Mouse (Mus musculus) intestine, embryonic 15.5 days (tissue): Measurements from ENCODE around the gene Cox5a. TPM values are rescaled to one million over a fixed set of nuclear protein-coding genes. Genes with fewer than 3 reads are reported as not detected.

ENCODE experiments used
- ATAC-seq: fragments of 200-750 bp; cut with Nextera tagmentation; 2 replicates; pipeline ENCODE4 v1.8.0; 2017; ENCODE audit warnings: moderate TSS enrichment, moderate library complexity
- H3K27ac ChIP-seq: fragments of 300-500 bp; sonication (generic); 2 replicates; pipeline ENCODE4 v1.5.1; 2015; ENCODE audit warnings: mild to moderate bottlenecking, inconsistent platforms
- H3K27me3 ChIP-seq: fragments of 300-500 bp; sonication (generic); replicated peaks from 2 replicates; pipeline ENCODE4 v1.6.1; 2015; ENCODE audit warnings: inconsistent platforms
- H3K36me3 ChIP-seq: fragments of 300-500 bp; sonication (generic); 2 replicates; pipeline ENCODE4 v1.6.1; 2015; ENCODE audit warnings: inconsistent platforms
- H3K4me1 ChIP-seq: fragments of 300-500 bp; sonication (generic); replicated peaks from 2 replicates; pipeline ENCODE4 v1.6.1; 2015; ENCODE audit warnings: inconsistent platforms
- H3K4me2 ChIP-seq: fragments of 300-500 bp; sonication (generic); replicated peaks from 2 replicates; pipeline ENCODE4 v1.6.1; 2015; ENCODE audit warnings: mild to moderate bottlenecking, inconsistent platforms
- H3K4me3 ChIP-seq: fragments of 300-500 bp; sonication (generic); replicated peaks from 2 replicates; pipeline ENCODE4 v1.5.1; 2015; ENCODE audit warnings: inconsistent platforms
- H3K9ac ChIP-seq: fragments of 300-500 bp; sonication (generic); 2 replicates; pipeline ENCODE4 v1.6.1; 2015; ENCODE audit warnings: inconsistent platforms
- H3K9me3 ChIP-seq: fragments of 300-500 bp; sonication (generic); 2 replicates; pipeline ENCODE4 v1.6.1; 2016; ENCODE audit warnings: inconsistent platforms
- WGBS: fragments of 180-500 bp; shearing (Covaris S2); methylation state at CpG from one replicate; pipeline ENCODE4 v1.1.7; 2015; 5-methylcytosine and 5-hydroxymethylcytosine counted together
- polyA plus RNA-seq: library from polyadenylated mRNA; unstranded; fragments of >200 nt; fragmentation: Nextera tagmentation; extraction: Ambion mirVana; gene quantifications from 2 replicates; pipeline ENCODE4 v1.2.1, GENCODE M21; 2015

The Cox5a gene
- polyA plus RNA-seq, 1 experiment from 2014 or later, result 895 TPM

GRCm38 (mm10) chr9:57553119-57553518, 32.0 kb downstream of the Cox5a start:
- 70% methylated on average over 11 of the region's 11 CpGs for WGBS
- Histone ChIP-seq H3K9ac (no peak overlapping the region), H3K9me3 (no peaks in the 10 kb centered on the region), H3K36me3 (peaks cover 10% of the 10 kb centered on the region), H3K4me2 (peak overlapping the region; percentile 80; the same call in 1 of the 2 replicates), H3K27ac (0 out of 2 replicates have a peak overlapping the region, but pooled peaks have one; percentile 28), H3K4me1 (peaks cover 21% of the 10 kb centered on the region), H3K4me3 (no peak overlapping the region), H3K27me3 (no peaks in the 10 kb centered on the region)
- no peak for ATAC-seq

GRCm38 (mm10) chr9:57554753-57555152, 33.7 kb downstream of the Cox5a start:
- H3K4me3 ChIP-seq, result no peak overlapping the region
- ATAC-seq, result no peak
- peaks cover 12% of the 10 kb centered on the region for H3K4me1 ChIP-seq
- no peak overlapping the region for H3K27ac ChIP-seq
- 55% methylated on average over 3 of the region's 3 CpGs for WGBS
- H3K4me2 ChIP-seq, result no peak overlapping the region
- no peaks in the 10 kb centered on the region for H3K27me3 ChIP-seq
- peaks cover 3% of the 10 kb centered on the region; the same call in 1 of the 2 replicates for H3K36me3 ChIP-seq
- no peaks in the 10 kb centered on the region for H3K9me3 ChIP-seq
- no peak overlapping the region for H3K9ac ChIP-seq

- Histone ChIP-seq H3K9ac (no peak overlapping the region), H3K4me3 (no peak overlapping the region), H3K36me3 (no peaks in the 10 kb centered on the region), H3K4me2 (no peak overlapping the region), H3K27ac (no peak overlapping the region), H3K9me3 (no peaks in the 10 kb centered on the region), H3K27me3 (no peaks in the 10 kb centered on the region), H3K4me1 (peaks cover 5% of the 10 kb centered on the region)
- 81% methylated on average over 3 of the region's 3 CpGs for WGBS
- ATAC-seq, result no peak
Observed at GRCm38 (mm10) chr9:57557215-57557614, 36.1 kb downstream of the Cox5a start.

GRCm38 (mm10) chr9:57558625-57559024, 37.6 kb downstream of the Cox5a start:
- no peak for ATAC-seq

GRCm38 (mm10) chr9:57559568-57559967, 38.5 kb downstream of the Cox5a start:
- Histone ChIP-seq H3K9me3 (no peaks in the 10 kb centered on the region), H3K4me1 (peaks cover 16% of the 10 kb centered on the region), H3K9ac (no peak overlapping the region), H3K27ac (no peak overlapping the region), H3K27me3 (no peaks in the 10 kb centered on the region), H3K4me3 (no peak overlapping the region), H3K4me2 (no peak overlapping the region), H3K36me3 (no peaks in the 10 kb centered on the region)
- no peak for ATAC-seq
- WGBS, result 71% methylated on average over 2 of the region's 2 CpGs

More at GRCm38 (mm10) chr9:57558625-57559024, 37.6 kb downstream of the Cox5a start:
- Histone ChIP-seq H3K9ac (no peak overlapping the region), H3K4me3 (no peak overlapping the region), H3K4me2 (no peak overlapping the region), H3K9me3 (no peaks in the 10 kb centered on the region), H3K36me3 (no peaks in the 10 kb centered on the region), H3K27me3 (no peaks in the 10 kb centered on the region), H3K4me1 (peaks cover 16% of the 10 kb centered on the region), H3K27ac (no peak overlapping the region)
- WGBS, result 81% methylated on average over 4 of the region's 4 CpGs

GRCm38 (mm10) chr9:57560263-57560662, 39.2 kb downstream of the Cox5a start:
- no peak for ATAC-seq
- 22% methylated on average over 7 of the region's 7 CpGs for WGBS

GRCm38 (mm10) chr9:57560861-57561710, 40.0 kb downstream of the Cox5a start, which contains the start of gene Scamp2:
Gene Scamp2 (plus strand): TSS chr9:57560943.
- Histone ChIP-seq H3K9me3 (no peaks in the 10 kb centered on the region), H3K36me3 (no peaks in the 10 kb centered on the region), H3K27me3 (no peaks in the 10 kb centered on the region), H3K4me3 (peak within 1 kb of the TSS; percentile 67), H3K27ac (peak within 1 kb of the TSS; percentile 77), H3K4me2 (peak within 1 kb of the TSS; percentile 61), H3K9ac (peak within 1 kb of the TSS; percentile 75), H3K4me1 (peaks cover 23% of the 10 kb centered on the region)
- peak; percentile 99 for ATAC-seq
- WGBS, result under 1% methylated on average over 37 of the region's 37 CpGs

More at GRCm38 (mm10) chr9:57560263-57560662, 39.2 kb downstream of the Cox5a start:
- peaks cover 16% of the 10 kb centered on the region for H3K4me1 ChIP-seq
- H3K9me3 ChIP-seq, result no peaks in the 10 kb centered on the region
- H3K4me3 ChIP-seq, result peak overlapping the region; percentile 67
- no peaks in the 10 kb centered on the region for H3K36me3 ChIP-seq
- H3K27me3 ChIP-seq, result no peaks in the 10 kb centered on the region
- H3K27ac ChIP-seq, result peak overlapping the region; percentile 77; the same call in 1 of the 2 replicates
- peak overlapping the region; percentile 20; the same call in 1 of the 2 replicates for H3K9ac ChIP-seq
- H3K4me2 ChIP-seq, result peak overlapping the region; percentile 61

GRCm38 (mm10) chr9:57561711-57562099, 40.6 kb downstream of the Cox5a start:
- Histone ChIP-seq H3K4me2 (peak overlapping the region; percentile 61), H3K4me1 (peaks cover 26% of the 10 kb centered on the region)
- WGBS, result 70% methylated on average over 13 of the region's 13 CpGs

GRCm38 (mm10) chr9:57562896-57563372, 41.9 kb downstream of the Cox5a start:
- H3K36me3 ChIP-seq, result peaks cover under 1% of the 10 kb centered on the region; the same call in 1 of the 2 replicates
- ATAC-seq, result peak; percentile 50
- H3K27ac ChIP-seq, result peak overlapping the region; percentile 54
- WGBS, result 35% methylated on average over 4 of the region's 4 CpGs
- no peaks in the 10 kb centered on the region for H3K27me3 ChIP-seq
- H3K9me3 ChIP-seq, result no peaks in the 10 kb centered on the region
- peaks cover 37% of the 10 kb centered on the region for H3K4me1 ChIP-seq
- H3K4me2 ChIP-seq, result peak overlapping the region; percentile 32
- 0 out of 2 replicates have a peak overlapping the region, but pooled peaks have one; percentile 5 for H3K4me3 ChIP-seq
- H3K9ac ChIP-seq, result no peak overlapping the region

More at GRCm38 (mm10) chr9:57561711-57562099, 40.6 kb downstream of the Cox5a start:
- Histone ChIP-seq H3K27me3 (no peaks in the 10 kb centered on the region), H3K9me3 (no peaks in the 10 kb centered on the region), H3K4me3 (peak overlapping the region; percentile 67), H3K36me3 (no peaks in the 10 kb centered on the region), H3K27ac (peak overlapping the region; percentile 77), H3K9ac (peak overlapping the region; percentile 12; the same call in 1 of the 2 replicates)
- ATAC-seq, result no peak

GRCm38 (mm10) chr9:57564609-57565008, 43.5 kb downstream of the Cox5a start:
- no peak overlapping the region for H3K4me3 ChIP-seq
- no peak for ATAC-seq
- no peaks in the 10 kb centered on the region for H3K27me3 ChIP-seq
- 86% methylated on average over 6 of the region's 6 CpGs for WGBS
- H3K9ac ChIP-seq, result no peak overlapping the region
- H3K27ac ChIP-seq, result no peak overlapping the region
- H3K4me2 ChIP-seq, result no peak overlapping the region
- H3K4me1 ChIP-seq, result peaks cover 37% of the 10 kb centered on the region
- H3K36me3 ChIP-seq, result peaks cover 13% of the 10 kb centered on the region
- H3K9me3 ChIP-seq, result no peaks in the 10 kb centered on the region

- Histone ChIP-seq H3K9ac (no peak overlapping the region), H3K27ac (0 out of 2 replicates have a peak overlapping the region, but pooled peaks have one; percentile 14), H3K9me3 (no peaks in the 10 kb centered on the region), H3K36me3 (peaks cover 16% of the 10 kb centered on the region), H3K4me1 (peaks cover 37% of the 10 kb centered on the region), H3K4me3 (no peak overlapping the region), H3K27me3 (no peaks in the 10 kb centered on the region), H3K4me2 (no peak overlapping the region)
- no peak for ATAC-seq
- WGBS, result 34% methylated on average over 10 of the region's 10 CpGs
Observed at GRCm38 (mm10) chr9:57565741-57566221, 44.7 kb downstream of the Cox5a start.

GRCm38 (mm10) chr9:57566846-57567245, 45.8 kb downstream of the Cox5a start:
- no peaks in the 10 kb centered on the region for H3K9me3 ChIP-seq
- ATAC-seq, result peak; percentile 54; the same call in 1 of the 2 replicates
- H3K36me3 ChIP-seq, result peaks cover 16% of the 10 kb centered on the region
- H3K4me1 ChIP-seq, result peaks cover 33% of the 10 kb centered on the region
- H3K9ac ChIP-seq, result no peak overlapping the region
- 48% methylated on average over 8 of the region's 8 CpGs for WGBS
- no peak overlapping the region for H3K4me3 ChIP-seq
- no peak overlapping the region for H3K4me2 ChIP-seq
- no peaks in the 10 kb centered on the region for H3K27me3 ChIP-seq
- H3K27ac ChIP-seq, result no peak overlapping the region
